Mouse (Mus musculus) stomach, postnatal 0 days (tissue): Measurements from ENCODE around the gene Cd151. TPM values are rescaled to one million over a fixed set of nuclear protein-coding genes. Genes with fewer than 3 reads are reported as not detected.

Experiments
- ATAC-seq: fragments of 200-750 bp; cut with Nextera tagmentation; 2 replicates; pipeline ENCODE4 v1.8.0; 2017; ENCODE audit not compliant: low FRiP score, low TSS enrichment
- DNase-seq: peaks from one replicate; pipeline ENCODE4 v3.0.0-alpha.2; 2016; ENCODE audit warnings: low spot score
- H3K27ac ChIP-seq: fragments of 300-500 bp; sonication (generic); replicated peaks from 2 replicates; pipeline ENCODE4 v1.5.1; 2014; ENCODE audit warnings: mild to moderate bottlenecking, control low read depth
- H3K27me3 ChIP-seq: fragments of 300-500 bp; sonication (generic); 2 replicates; pipeline ENCODE4 v1.6.1; 2014; ENCODE audit warnings: low read length; ENCODE audit not compliant: control insufficient read depth, insufficient read depth
- H3K36me3 ChIP-seq: fragments of 300-500 bp; sonication (generic); 2 replicates; pipeline ENCODE4 v1.6.1; 2014; ENCODE audit warnings: low read length, mixed read lengths; ENCODE audit not compliant: control insufficient read depth, insufficient read depth
- H3K4me1 ChIP-seq: fragments of 300-500 bp; sonication (generic); replicated peaks from 2 replicates; pipeline ENCODE4 v1.6.1; 2014; ENCODE audit warnings: antibody characterized with exemption; ENCODE audit not compliant: control insufficient read depth, insufficient read depth
- H3K4me2 ChIP-seq: fragments of 300-500 bp; sonication (generic); replicated peaks from 2 replicates; pipeline ENCODE4 v1.6.1; 2014; ENCODE audit warnings: low read depth, mild to moderate bottlenecking, control low read depth, moderate library complexity
- H3K4me3 ChIP-seq: fragments of 300-500 bp; sonication (generic); 2 replicates; pipeline ENCODE4 v1.5.1; 2014; ENCODE audit warnings: low read depth, low read length, control low read depth
- H3K9ac ChIP-seq: fragments of 300-500 bp; sonication (generic); 2 replicates; pipeline ENCODE4 v1.6.1; 2014; ENCODE audit warnings: mild to moderate bottlenecking, low read length, control low read depth, mixed read lengths
- H3K9me3 ChIP-seq: fragments of 300-500 bp; sonication (generic); 2 replicates; pipeline ENCODE4 v1.6.1; 2016; ENCODE audit warnings: low read length; ENCODE audit not compliant: control insufficient read depth
- CTCF ChIP-seq: IDR thresholded peaks from 2 replicates; pipeline ENCODE4 v1.5.1; 2016; ENCODE audit warnings: antibody characterized with exemption, low read depth, mild to moderate bottlenecking, moderate library complexity
- EP300 ChIP-seq: optimal IDR thresholded peaks from 2 replicates; pipeline ENCODE3; 2016; ENCODE audit warnings: antibody characterized with exemption
- WGBS: fragments of 180-500 bp; shearing (Covaris S2); extraction: QIAGEN DNeasy Blood & Tissue Kit; methylation state at CpG from one replicate; pipeline ENCODE4 v1.1.7; 2014; 5-methylcytosine and 5-hydroxymethylcytosine counted together
- polyA plus RNA-seq: library from polyadenylated mRNA; unstranded; fragments of >200 nt; fragmentation: Nextera tagmentation; extraction: Ambion mirVana; gene quantifications from 2 replicates; pipeline ENCODE4 v1.2.1, GENCODE M21; 2015

Gene Cd151
- polyA plus RNA-seq, 1 experiment from 2014 or later = 22.6 TPM

GRCm38 (mm10) chr7:141484186-141485120 lies 17.3 kb downstream of the Cd151 start:
- H3K9me3 ChIP-seq = no peaks in the 10 kb centered on the region
- no peak for ATAC-seq
- H3K9ac ChIP-seq = no peak overlapping the region
- H3K4me2 ChIP-seq = no peak overlapping the region
- H3K4me3 ChIP-seq = no peak overlapping the region
- TF ChIP-seq EP300 = no peak
- no peak for TF ChIP-seq CTCF
- H3K36me3 ChIP-seq = no peaks in the 10 kb centered on the region
- peaks cover 5% of the 10 kb centered on the region; the same call in 1 of the 2 replicates for H3K4me1 ChIP-seq
- H3K27me3 ChIP-seq = no peaks in the 10 kb centered on the region
- DNase-seq = no peak
- H3K27ac ChIP-seq = no peak overlapping the region
- 78% methylated on average over 4 of the region's 5 CpGs for WGBS

DNA sequence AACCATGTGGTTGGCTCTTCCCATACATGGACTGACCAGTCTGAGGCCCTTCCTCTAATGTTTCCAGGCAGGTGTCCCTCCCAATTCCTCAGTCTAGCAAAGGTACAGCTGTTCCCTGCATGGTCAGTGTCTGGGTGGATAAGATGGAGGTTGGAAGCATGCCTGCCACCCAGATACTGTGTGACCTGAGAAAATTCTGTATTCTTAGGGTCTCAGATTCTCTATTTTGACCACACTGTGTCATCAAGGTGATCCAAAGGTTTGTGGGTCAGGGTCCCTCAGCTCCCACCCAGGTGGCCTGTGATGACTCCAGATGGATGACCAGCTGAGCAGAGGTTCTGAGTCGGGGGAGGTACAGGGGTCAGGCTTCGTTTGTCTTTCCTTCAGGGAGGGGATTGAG lies 18.0 kb downstream of the Cd151 start:
- Histone ChIP-seq H3K4me3 (no peak overlapping the region), H3K9me3 (no peaks in the 10 kb centered on the region), H3K27me3 (no peaks in the 10 kb centered on the region), H3K4me2 (no peak overlapping the region), H3K36me3 (no peaks in the 10 kb centered on the region), H3K4me1 (peaks cover 5% of the 10 kb centered on the region; the same call in 1 of the 2 replicates), H3K9ac (no peak overlapping the region), H3K27ac (no peak overlapping the region)
- ATAC-seq = no peak
- 54% methylated on average over 2 of the region's 2 CpGs for WGBS
- DNase-seq = no peak
- TF ChIP-seq EP300 = no peak
- no peak for TF ChIP-seq CTCF

DNA sequence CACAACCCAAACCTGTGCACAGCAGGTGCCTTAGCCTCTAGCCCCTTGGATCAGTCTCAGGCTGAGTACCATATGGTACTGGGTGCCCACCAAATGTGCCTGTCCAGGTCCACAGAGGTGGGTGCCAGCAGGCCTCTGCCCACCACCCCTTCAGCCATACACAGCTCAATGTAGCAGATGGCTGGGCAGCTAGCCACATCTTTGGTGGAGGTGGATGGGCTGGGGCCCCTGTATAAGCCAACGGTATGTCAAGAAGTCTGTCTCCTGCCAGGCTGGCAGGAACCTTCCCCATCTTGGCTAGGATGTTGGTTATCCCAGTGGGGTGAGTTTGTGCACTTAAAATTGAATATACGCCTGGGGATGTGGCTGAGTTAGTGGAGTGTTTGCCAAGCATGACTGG lies 18.4 kb downstream of the Cd151 start:
- H3K9me3 ChIP-seq = no peaks in the 10 kb centered on the region
- TF ChIP-seq CTCF (no peak), EP300 (no peak)
- H3K4me3 ChIP-seq = no peak overlapping the region
- peaks cover 5% of the 10 kb centered on the region; the same call in 1 of the 2 replicates for H3K4me1 ChIP-seq
- H3K27me3 ChIP-seq = no peaks in the 10 kb centered on the region
- H3K9ac ChIP-seq = no peak overlapping the region
- H3K27ac ChIP-seq = no peak overlapping the region
- no peaks in the 10 kb centered on the region for H3K36me3 ChIP-seq
- 84% methylated on average over 2 of the region's 2 CpGs for WGBS
- no peak overlapping the region for H3K4me2 ChIP-seq
- DNase-seq (no peak), ATAC-seq (no peak)

DNA sequence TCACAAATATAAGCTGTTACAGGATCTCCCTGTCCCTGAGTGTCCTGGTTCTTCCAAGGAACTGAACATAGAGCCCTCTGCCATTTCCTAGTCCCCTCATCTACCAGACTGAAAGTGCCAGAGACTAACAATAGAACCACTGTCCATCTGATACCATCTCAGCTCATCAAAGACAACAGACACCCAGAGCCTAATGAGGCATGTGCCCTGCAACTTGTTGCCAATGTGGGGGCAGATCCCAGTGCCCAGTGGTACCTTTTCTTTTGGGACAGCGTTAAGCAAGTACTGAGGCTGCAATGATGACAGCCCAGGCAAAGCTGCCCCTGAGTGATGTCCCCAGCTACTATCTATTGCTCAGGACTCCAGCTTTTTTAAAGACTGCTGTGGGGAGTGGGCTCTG lies 19.0 kb downstream of the Cd151 start:
- Histone ChIP-seq H3K27me3 (no peaks in the 10 kb centered on the region), H3K36me3 (no peaks in the 10 kb centered on the region), H3K9me3 (no peaks in the 10 kb centered on the region), H3K4me2 (no peak overlapping the region), H3K4me3 (no peak overlapping the region), H3K4me1 (peaks cover 5% of the 10 kb centered on the region; the same call in 1 of the 2 replicates), H3K27ac (no peak overlapping the region), H3K9ac (no peak overlapping the region)
- 90% methylated on average over 1 of the region's 1 CpGs for WGBS
- TF ChIP-seq CTCF (no peak), EP300 (no peak)
- no peak for DNase-seq
- ATAC-seq = no peak

DNA sequence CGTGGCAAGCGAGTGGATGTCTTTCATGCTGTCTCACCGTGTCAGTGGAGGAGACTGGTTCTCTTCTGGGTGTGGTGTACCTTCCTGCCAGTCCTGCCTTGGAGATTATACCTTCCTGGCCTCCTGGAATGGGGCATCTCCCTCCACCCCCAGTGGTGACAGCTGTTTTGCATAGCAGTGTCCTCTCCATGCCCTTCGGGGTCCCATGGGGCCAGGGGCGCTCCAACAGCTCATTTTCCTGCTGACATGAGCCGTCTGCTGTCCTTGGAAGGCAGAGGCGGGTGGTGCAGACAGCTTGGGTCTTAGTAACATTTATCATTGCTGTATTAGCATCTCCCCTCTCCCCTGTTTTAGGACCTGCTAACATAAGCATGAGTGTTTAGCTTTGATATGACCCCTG lies 19.9 kb downstream of the Cd151 start:
- H3K9me3 ChIP-seq = no peaks in the 10 kb centered on the region
- TF ChIP-seq EP300 = no peak
- TF ChIP-seq CTCF = no peak
- H3K4me1 ChIP-seq = peaks cover under 1% of the 10 kb centered on the region; the same call in 1 of the 2 replicates
- no peak overlapping the region for H3K4me3 ChIP-seq
- no peaks in the 10 kb centered on the region; the same call in none of the 2 replicates for H3K36me3 ChIP-seq
- DNase-seq (no peak), ATAC-seq (no peak)
- no peak overlapping the region for H3K4me2 ChIP-seq
- H3K9ac ChIP-seq = no peak overlapping the region
- no peak overlapping the region for H3K27ac ChIP-seq
- no peaks in the 10 kb centered on the region for H3K27me3 ChIP-seq
- WGBS = 79% methylated on average over 7 of the region's 7 CpGs

- H3K36me3 ChIP-seq = peaks cover 9% of the 10 kb centered on the region
- H3K9ac ChIP-seq = no peak overlapping the region
- no peak overlapping the region for H3K4me2 ChIP-seq
- no peaks in the 10 kb centered on the region for H3K4me1 ChIP-seq
- 79% methylated on average over 2 of the region's 2 CpGs for WGBS
- H3K27ac ChIP-seq = no peak overlapping the region
- no peak for ATAC-seq
- no peak for TF ChIP-seq EP300
- peak; percentile 53 for TF ChIP-seq CTCF
- H3K27me3 ChIP-seq = no peaks in the 10 kb centered on the region
- H3K4me3 ChIP-seq = no peak overlapping the region
- no peak for DNase-seq
- H3K9me3 ChIP-seq = no peaks in the 10 kb centered on the region
Observed at GRCm38 (mm10) chr7:141491151-141491550, 24.0 kb downstream of the Cd151 start.
